Mouse (Mus musculus) ovary, postnatal 10 days (tissue): ENCODE results near the gene Pnrc2.

ENCODE experiments used
- DNase-seq: peaks from one replicate; pipeline ENCODE4 v3.0.0; 2022; ENCODE audit warnings: low spot score

Pnrc2 gene

GRCm38 (mm10) chr4:135821772-135822171 lies 51.9 kb downstream of the Pnrc2 start:
- DNase-seq, result no peak
